ENCODE assay signal across 8 mouse cellular contexts in genomic region chr14:76507357-76507756, GRCm38 (mm10). TPM values are rescaled to one million over a fixed set of nuclear protein-coding genes. Genes with fewer than 3 reads are reported as not detected.
DNase-seq lines count a peak whose midpoint lies in the region; ATAC-seq lines count a peak whose summit lies in the region.

No protein-coding gene starts in this region.

- no peaks in the 10 kb centered on the region for H3K27me3 ChIP-seq in liver, embryonic 11.5 days (replicated peaks; ENCODE audit: control insufficient read depth, insufficient read depth, low read length)
- H3K27me3 ChIP-seq in forebrain, embryonic 12.5 days: no peaks in the 10 kb centered on the region
- H3K27me3 ChIP-seq in limb, embryonic 10.5 days (ENCODE audit: low read depth, poor library complexity, severe bottlenecking): no peaks in the 10 kb centered on the region
- no peaks in the 10 kb centered on the region for H3K27me3 ChIP-seq in neural tube, embryonic 12.5 days (replicated peaks)

- no peak for ATAC-seq in liver, embryonic 11.5 days (replicated peaks; ENCODE audit: low FRiP score)
- no peak for ATAC-seq in forebrain, embryonic 12.5 days (ENCODE audit: low FRiP score)
- no peak for ATAC-seq in neural tube, embryonic 12.5 days (ENCODE audit: low FRiP score, low read depth)

- no peaks in the 10 kb centered on the region for H3K9me3 ChIP-seq in liver, embryonic 11.5 days (ENCODE audit: control insufficient read depth, low read length)
- no peaks in the 10 kb centered on the region for H3K9me3 ChIP-seq in forebrain, embryonic 12.5 days
- no peaks in the 10 kb centered on the region for H3K9me3 ChIP-seq in limb, embryonic 10.5 days (replicated peaks)
- no peaks in the 10 kb centered on the region for H3K9me3 ChIP-seq in neural tube, embryonic 12.5 days

- H3K4me2 ChIP-seq in liver, embryonic 11.5 days: peak overlapping the region; percentile 83
- peak overlapping the region; percentile 92 for H3K4me2 ChIP-seq in forebrain, embryonic 12.5 days
- peak overlapping the region; percentile 94 for H3K4me2 ChIP-seq in neural tube, embryonic 12.5 days (replicated peaks)

- H3K4me3 ChIP-seq in liver, embryonic 11.5 days (ENCODE audit: low read depth, low read length): peak overlapping the region; percentile 4; the same call in 1 of the 2 replicates
- H3K4me3 ChIP-seq in forebrain, embryonic 12.5 days (replicated peaks): peak overlapping the region; percentile 61; the same call in 1 of the 2 replicates
- peak overlapping the region; percentile 74; the same call in 1 of the 2 replicates for H3K4me3 ChIP-seq in limb, embryonic 10.5 days
- no peak overlapping the region for H3K4me3 ChIP-seq in neural tube, embryonic 12.5 days

- WGBS in liver, embryonic 11.5 days: 87% methylated on average over 7 of the region's 7 CpGs
- 94% methylated on average over 7 of the region's 7 CpGs for WGBS in forebrain, embryonic 12.5 days
- WGBS in limb, embryonic 10.5 days: 95% methylated on average over 7 of the region's 7 CpGs
- 95% methylated on average over 7 of the region's 7 CpGs for WGBS in neural tube, embryonic 12.5 days

- H3K9ac ChIP-seq in liver, embryonic 11.5 days (ENCODE audit: low read depth, low read length): no peak overlapping the region; the same call in 1 of the 2 replicates
- no peak overlapping the region for H3K9ac ChIP-seq in forebrain, embryonic 12.5 days
- peak overlapping the region; percentile 98; the same call in 1 of the 2 replicates for H3K9ac ChIP-seq in neural tube, embryonic 12.5 days

- no peak for DNase-seq in liver, embryonic 11.5 days (ENCODE audit: low spot score)
- no peak for DNase-seq in liver
- no peak for DNase-seq in limb, embryonic 10.5 days (ENCODE audit: low spot score)
- DNase-seq in adipocyte (ENCODE audit: low spot score): no peak
- no peak for DNase-seq in frontal cortex, postnatal 10 days (ENCODE audit: low spot score in 2 of 2)
- no peak for DNase-seq in ovary, postnatal 10 days (ENCODE audit: low spot score)

- H3K36me3 ChIP-seq in liver, embryonic 11.5 days (ENCODE audit: control insufficient read depth, insufficient read depth, low read length): peaks cover 12% of the 10 kb centered on the region
- H3K36me3 ChIP-seq in forebrain, embryonic 12.5 days (replicated peaks): peaks cover 34% of the 10 kb centered on the region
- H3K36me3 ChIP-seq in limb, embryonic 10.5 days: peaks cover 33% of the 10 kb centered on the region
- H3K36me3 ChIP-seq in neural tube, embryonic 12.5 days: peaks cover 31% of the 10 kb centered on the region

- H3K27ac ChIP-seq in liver, embryonic 11.5 days (ENCODE audit: low read depth, low read length): no peak overlapping the region
- H3K27ac ChIP-seq in forebrain, embryonic 12.5 days: peak overlapping the region; percentile 32; the same call in 1 of the 2 replicates
- no peak overlapping the region for H3K27ac ChIP-seq in limb, embryonic 10.5 days
- H3K27ac ChIP-seq in neural tube, embryonic 12.5 days: no peak overlapping the region

- H3K4me1 ChIP-seq in liver, embryonic 11.5 days (replicated peaks; ENCODE audit: control insufficient read depth, insufficient read depth, low read length): peaks cover 19% of the 10 kb centered on the region
- H3K4me1 ChIP-seq in forebrain, embryonic 12.5 days: peaks cover 26% of the 10 kb centered on the region
- peaks cover 25% of the 10 kb centered on the region for H3K4me1 ChIP-seq in limb, embryonic 10.5 days
- H3K4me1 ChIP-seq in neural tube, embryonic 12.5 days: peaks cover 20% of the 10 kb centered on the region

RNA-seq across cellular contexts. Expression of gene Serp2, which starts 49.3 kb away (rescaled TPM):
- polyA plus RNA-seq in liver, embryonic 11.5 days (2014; fragmentation: Nextera tagmentation; extraction: Ambion mirVana): 4.3 and 5.3 TPM in 2 replicates
- polyA plus RNA-seq in forebrain, embryonic 12.5 days (2016; fragmentation: Nextera tagmentation; extraction: Ambion mirVana): 43.4 and 45.3 TPM in 2 replicates
- polyA plus RNA-seq in limb, embryonic 10.5 days (2016; fragmentation: Nextera tagmentation; extraction: Ambion mirVana): 17.2 and 17.3 TPM in 2 replicates
- 69.9 and 73.5 TPM in 2 replicates for polyA plus RNA-seq in neural tube, embryonic 12.5 days (2016; fragmentation: Nextera tagmentation; extraction: Ambion mirVana)
